Mouse (Mus musculus) liver (tissue): ENCODE measurements around the gene Klf13.

Experiments used
- DNase-seq: peaks from one replicate; pipeline ENCODE4 v3.0.0-alpha.2; 2020; ENCODE audit warnings: mixed read lengths

Gene Klf13

GRCm38 (mm10) chr7:63879583-63879982 is 59.1 kb downstream of the Klf13 start:
- no peak for DNase-seq

- peak; percentile 43 for DNase-seq
Measured at GRCm38 (mm10) chr7:63877610-63878009, 61.1 kb downstream of the Klf13 start.

DNA sequence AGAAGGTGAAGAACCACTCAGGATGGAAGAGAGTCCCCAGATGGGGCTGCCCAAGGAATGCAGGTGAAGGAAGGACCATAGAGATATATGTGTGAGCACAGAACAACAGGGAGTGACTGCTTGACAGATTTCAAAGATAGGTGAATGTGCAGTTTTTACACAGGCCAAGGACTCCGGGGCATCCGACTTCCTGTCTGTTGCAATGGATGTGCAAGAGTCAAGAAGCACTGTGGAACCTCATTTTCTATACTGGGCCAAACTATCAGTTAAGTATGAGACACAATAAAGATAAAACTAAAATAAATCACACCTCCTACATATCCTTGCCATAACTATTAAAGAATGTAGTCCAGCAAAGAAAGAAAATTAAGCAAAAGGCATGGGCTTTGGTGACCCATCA is 62.1 kb downstream of the Klf13 start:
- DNase-seq, result no peak

GRCm38 (mm10) chr7:63875686-63876085 is 63.0 kb downstream of the Klf13 start:
- no peak for DNase-seq

DNA sequence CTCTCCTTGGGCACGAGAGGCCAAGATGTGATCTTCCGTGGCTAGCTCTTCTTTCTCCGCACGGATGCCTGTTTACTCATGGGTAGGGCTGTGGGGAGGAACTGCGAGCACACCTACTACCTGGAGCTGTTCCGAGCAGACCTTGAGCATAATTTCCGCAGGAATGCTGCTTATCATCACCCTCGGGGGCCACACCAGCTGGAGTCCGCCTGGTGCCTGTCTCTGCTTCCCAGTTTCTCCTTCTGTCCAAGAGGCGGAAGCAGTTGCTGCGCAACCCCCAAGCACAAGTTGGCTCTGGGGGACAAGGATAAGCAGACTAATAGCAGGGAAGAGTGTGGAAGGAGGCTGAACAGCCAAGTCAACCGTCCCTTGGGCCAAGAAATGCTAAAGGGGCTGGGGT is 64.8 kb downstream of the Klf13 start:
- DNase-seq, result no peak

- DNase-seq, result no peak
Measured at GRCm38 (mm10) chr7:63871698-63872097, 67.0 kb downstream of the Klf13 start.

- no peak for DNase-seq
Measured at GRCm38 (mm10) chr7:63868356-63868918, 70.3 kb downstream of the Klf13 start.

DNA sequence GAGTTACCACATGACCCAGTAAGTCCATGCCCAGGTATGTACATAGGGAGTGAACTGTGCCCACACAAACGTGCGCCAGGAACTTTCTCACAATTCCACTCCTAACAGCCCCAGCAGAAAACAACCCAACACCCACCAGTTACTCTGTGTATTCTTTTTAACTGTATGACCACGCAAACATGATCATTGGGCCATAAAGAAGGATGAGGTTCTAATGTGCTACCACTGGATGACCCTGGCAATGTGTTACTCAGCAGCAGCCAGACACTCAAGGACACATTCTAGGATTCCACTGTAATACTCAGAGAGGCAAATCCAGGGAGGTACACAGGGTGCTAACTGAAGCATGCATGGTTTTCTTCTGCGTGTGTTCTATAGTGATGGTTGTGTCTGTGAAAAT is 72.8 kb downstream of the Klf13 start:
- DNase-seq, result no peak

DNA sequence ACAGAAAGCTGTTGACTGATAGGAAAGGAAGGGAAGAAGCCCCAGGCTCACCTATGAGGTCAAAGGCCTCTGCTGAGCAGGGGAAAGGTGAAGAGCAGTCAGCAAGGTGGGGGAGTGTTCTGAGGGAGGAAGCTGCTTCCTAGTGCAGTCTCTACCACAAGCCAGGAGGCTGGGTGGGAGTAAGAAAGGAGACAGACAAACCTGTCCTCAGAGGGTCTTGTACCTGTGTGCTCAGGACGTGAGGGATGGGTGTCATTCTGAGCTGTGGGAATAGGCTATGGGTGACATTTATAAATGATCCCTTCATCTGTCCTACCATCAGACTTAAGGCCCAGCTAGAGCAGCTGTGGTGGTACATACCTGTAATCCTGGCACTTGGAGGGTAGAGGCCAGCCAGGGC is 75.7 kb downstream of the Klf13 start:
- no peak for DNase-seq

DNA sequence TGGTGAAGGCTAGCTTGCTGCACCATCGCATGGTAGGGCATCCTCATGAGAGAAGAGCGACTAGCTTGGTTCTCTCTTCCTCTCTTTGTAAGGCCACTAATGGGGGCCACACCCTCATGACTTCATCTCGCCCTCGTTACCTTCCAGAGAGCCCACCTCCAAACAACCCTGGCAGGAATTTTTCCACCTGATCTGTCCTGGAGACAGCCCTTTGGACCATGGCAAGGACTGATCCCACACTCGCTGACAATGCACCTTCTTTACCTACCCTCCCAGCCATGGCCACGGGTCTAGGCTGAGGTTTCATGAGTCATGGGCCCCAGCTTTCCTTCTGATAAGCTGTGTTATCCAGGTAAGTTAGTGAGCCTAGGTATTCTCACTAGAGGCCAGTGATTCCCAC is 77.6 kb downstream of the Klf13 start:
- DNase-seq, result no peak

GRCm38 (mm10) chr7:63858571-63859152 is 80.1 kb downstream of the Klf13 start:
- DNase-seq, result peak; percentile 80

DNA sequence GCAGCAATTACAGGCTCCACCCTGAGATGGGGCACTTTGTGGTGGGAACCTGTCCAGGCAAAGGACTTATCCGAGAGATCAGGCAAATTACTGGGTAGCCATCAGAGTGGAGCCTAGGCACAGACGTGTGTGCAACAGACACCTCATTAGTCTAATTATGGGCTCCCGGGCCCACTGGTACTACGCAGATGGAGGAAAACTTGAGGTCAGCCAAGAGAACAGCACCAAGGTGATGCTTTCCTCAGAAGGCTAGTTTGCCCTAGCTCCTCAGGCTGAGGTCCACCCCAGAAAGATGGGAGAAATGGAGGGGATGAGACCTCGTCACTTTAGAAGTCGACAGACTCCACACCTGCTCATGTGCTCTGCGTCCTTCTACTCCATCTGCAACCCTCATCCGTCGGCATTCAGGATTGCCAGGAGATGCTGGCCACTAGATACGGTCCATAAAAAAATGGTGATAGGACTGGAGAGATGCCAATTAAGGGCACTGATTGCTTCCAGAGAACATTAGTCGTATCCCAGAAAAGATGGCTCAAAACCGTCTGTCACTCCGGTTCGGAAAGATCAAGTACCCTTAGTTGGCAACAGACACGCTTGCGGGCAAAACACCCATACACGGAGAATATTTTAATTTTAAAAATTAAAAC is 80.8 kb downstream of the Klf13 start:
- DNase-seq, result no peak

DNA sequence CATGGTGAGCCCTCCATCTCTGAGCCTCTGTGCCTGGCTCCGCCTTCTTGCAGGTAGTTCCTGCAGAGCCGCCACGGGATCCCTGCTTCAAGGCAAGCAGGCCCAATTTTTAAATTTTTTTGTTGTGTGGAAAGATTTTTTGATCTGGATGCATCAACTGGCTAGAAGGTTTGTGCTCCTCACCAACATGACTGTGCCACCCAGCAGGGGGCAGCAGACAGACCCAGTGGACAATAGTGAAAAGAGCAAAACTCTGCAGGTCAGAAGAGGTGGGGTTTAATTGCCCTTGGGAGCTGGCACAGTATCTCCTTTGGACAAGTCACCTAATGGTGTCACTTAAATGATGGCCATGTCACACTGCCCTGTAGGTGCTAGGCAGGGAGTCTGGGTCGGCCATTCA is 83.4 kb downstream of the Klf13 start:
- peak; percentile 74 for DNase-seq

- DNase-seq, result no peak
Measured at GRCm38 (mm10) chr7:63851841-63852533, 86.7 kb downstream of the Klf13 start.
